Mouse (Mus musculus): ENCODE measurements around the gene Pigs. TPM values are rescaled to one million over a fixed set of nuclear protein-coding genes. Genes with fewer than 3 reads are reported as not detected.
A peak's percentile ranks its signal among the peaks of the same experiment; 100 is the strongest.

Pigs gene
- polyA plus RNA-seq, 1 experiment = 94.2 TPM

- Histone ChIP-seq H3K27me3 (ENCODE audit: control insufficient read depth, insufficient read depth, low read length) (no peaks in the 10 kb centered on the region), H3K27ac (ENCODE audit: insufficient read depth, low read length) (no peak overlapping the region), H3K4me1 (ENCODE audit: control insufficient read depth, insufficient read depth, low read length) (peaks cover 7% of the 10 kb centered on the region; the same call in 1 of the 2 replicates), H3K4me3 (replicated peaks; ENCODE audit: insufficient read depth, low read depth, low read length) (peak overlapping the region; percentile 36)
- TF ChIP-seq POLR2A (IDR thresholded peaks at IDR 0.05; ENCODE audit: borderline replicate concordance, insufficient read depth, low read length) (no peak), CTCF (IDR thresholded peaks at IDR 0.05; ENCODE audit: borderline replicate concordance, insufficient read depth, low read depth, low read length) (peak; percentile 83)
- peak; percentile 63 to 72 for DNase-seq
- 17% methylated on average over 13 of the region's 13 CpGs for WGBS
Measured at GRCm38 (mm10) chr11:78360125-78360788, 32.0 kb downstream of the Pigs start.

- Histone ChIP-seq H3K27me3 (ENCODE audit: control insufficient read depth, insufficient read depth, low read length) (no peaks in the 10 kb centered on the region), H3K4me1 (ENCODE audit: control insufficient read depth, insufficient read depth, low read length) (peaks cover 5% of the 10 kb centered on the region; the same call in 1 of the 2 replicates), H3K4me3 (replicated peaks; ENCODE audit: insufficient read depth, low read depth, low read length) (no peak overlapping the region), H3K27ac (ENCODE audit: insufficient read depth, low read length) (no peak overlapping the region)
- TF ChIP-seq POLR2A (IDR thresholded peaks at IDR 0.05; ENCODE audit: borderline replicate concordance, insufficient read depth, low read length) = no peak
- 35% methylated on average over 2 of the region's 2 CpGs for WGBS
- no peak for DNase-seq
Measured at GRCm38 (mm10) chr11:78360789-78361131, 32.5 kb downstream of the Pigs start.

GRCm38 (mm10) chr11:78363309-78364007 lies 35.2 kb downstream of the Pigs start:
- Histone ChIP-seq H3K4me3 (replicated peaks; ENCODE audit: insufficient read depth, low read depth, low read length) (no peak overlapping the region), H3K4me1 (ENCODE audit: control insufficient read depth, insufficient read depth, low read length) (no peaks in the 10 kb centered on the region), H3K27me3 (ENCODE audit: control insufficient read depth, insufficient read depth, low read length) (no peaks in the 10 kb centered on the region), H3K27ac (ENCODE audit: insufficient read depth, low read length) (no peak overlapping the region)
- DNase-seq = no peak
- no peak for TF ChIP-seq POLR2A (IDR thresholded peaks at IDR 0.05; ENCODE audit: borderline replicate concordance, insufficient read depth, low read length)
- 85% methylated on average over 13 of the region's 13 CpGs for WGBS

- Histone ChIP-seq H3K4me3 (replicated peaks; ENCODE audit: insufficient read depth, low read depth, low read length) (no peak overlapping the region), H3K4me1 (ENCODE audit: control insufficient read depth, insufficient read depth, low read length) (no peaks in the 10 kb centered on the region), H3K27me3 (ENCODE audit: control insufficient read depth, insufficient read depth, low read length) (no peaks in the 10 kb centered on the region), H3K27ac (ENCODE audit: insufficient read depth, low read length) (no peak overlapping the region)
- TF ChIP-seq POLR2A (IDR thresholded peaks at IDR 0.05; ENCODE audit: borderline replicate concordance, insufficient read depth, low read length) (no peak), CTCF (IDR thresholded peaks at IDR 0.05; ENCODE audit: borderline replicate concordance, insufficient read depth, low read depth, low read length) (no peak)
- DNase-seq = no peak
- WGBS = 41% methylated on average over 8 of the region's 8 CpGs
Measured at GRCm38 (mm10) chr11:78364103-78364502, 35.9 kb downstream of the Pigs start.

GRCm38 (mm10) chr11:78367456-78368225 lies 39.4 kb downstream of the Pigs start:
- Histone ChIP-seq H3K27ac (ENCODE audit: insufficient read depth, low read length) (no peak overlapping the region), H3K4me1 (ENCODE audit: control insufficient read depth, insufficient read depth, low read length) (no peaks in the 10 kb centered on the region), H3K27me3 (ENCODE audit: control insufficient read depth, insufficient read depth, low read length) (no peaks in the 10 kb centered on the region), H3K4me3 (replicated peaks; ENCODE audit: insufficient read depth, low read depth, low read length) (no peak overlapping the region)
- TF ChIP-seq POLR2A (IDR thresholded peaks at IDR 0.05; ENCODE audit: borderline replicate concordance, insufficient read depth, low read length) = no peak
- TF ChIP-seq CTCF (IDR thresholded peaks at IDR 0.05; ENCODE audit: borderline replicate concordance, insufficient read depth, low read depth, low read length) = no peak
- WGBS = 81% methylated on average over 15 of the region's 15 CpGs
- DNase-seq = no peak

GRCm38 (mm10) chr11:78370389-78370788 lies 42.2 kb downstream of the Pigs start:
- 41% methylated on average over 1 of the region's 1 CpGs for WGBS
- no peak overlapping the region for H3K27ac ChIP-seq (ENCODE audit: insufficient read depth, low read length)
- TF ChIP-seq POLR2A (IDR thresholded peaks at IDR 0.05; ENCODE audit: borderline replicate concordance, insufficient read depth, low read length) (no peak), CTCF (IDR thresholded peaks at IDR 0.05; ENCODE audit: borderline replicate concordance, insufficient read depth, low read depth, low read length) (no peak)

GRCm38 (mm10) chr11:78371711-78372110 lies 43.5 kb downstream of the Pigs start:
- no peak overlapping the region for H3K27ac ChIP-seq (ENCODE audit: insufficient read depth, low read length)
- no peaks in the 10 kb centered on the region for H3K27me3 ChIP-seq (ENCODE audit: control insufficient read depth, insufficient read depth, low read length)
- H3K4me3 ChIP-seq (replicated peaks; ENCODE audit: insufficient read depth, low read depth, low read length) = no peak overlapping the region
- H3K4me1 ChIP-seq (ENCODE audit: control insufficient read depth, insufficient read depth, low read length) = no peaks in the 10 kb centered on the region
- no peak for TF ChIP-seq POLR2A (IDR thresholded peaks at IDR 0.05; ENCODE audit: borderline replicate concordance, insufficient read depth, low read length)
- no peak for TF ChIP-seq CTCF (IDR thresholded peaks at IDR 0.05; ENCODE audit: borderline replicate concordance, insufficient read depth, low read depth, low read length)
- 89% methylated on average over 11 of the region's 11 CpGs for WGBS
- no peak for DNase-seq

More at GRCm38 (mm10) chr11:78370389-78370788, 42.2 kb downstream of the Pigs start:
- H3K27me3 ChIP-seq (ENCODE audit: control insufficient read depth, insufficient read depth, low read length) = no peaks in the 10 kb centered on the region
- DNase-seq = no peak
- H3K4me3 ChIP-seq (replicated peaks; ENCODE audit: insufficient read depth, low read depth, low read length) = no peak overlapping the region
- H3K4me1 ChIP-seq (ENCODE audit: control insufficient read depth, insufficient read depth, low read length) = no peaks in the 10 kb centered on the region
